Mouse (Mus musculus): ENCODE results near the gene Slc46a1.

Slc46a1 gene

DNA sequence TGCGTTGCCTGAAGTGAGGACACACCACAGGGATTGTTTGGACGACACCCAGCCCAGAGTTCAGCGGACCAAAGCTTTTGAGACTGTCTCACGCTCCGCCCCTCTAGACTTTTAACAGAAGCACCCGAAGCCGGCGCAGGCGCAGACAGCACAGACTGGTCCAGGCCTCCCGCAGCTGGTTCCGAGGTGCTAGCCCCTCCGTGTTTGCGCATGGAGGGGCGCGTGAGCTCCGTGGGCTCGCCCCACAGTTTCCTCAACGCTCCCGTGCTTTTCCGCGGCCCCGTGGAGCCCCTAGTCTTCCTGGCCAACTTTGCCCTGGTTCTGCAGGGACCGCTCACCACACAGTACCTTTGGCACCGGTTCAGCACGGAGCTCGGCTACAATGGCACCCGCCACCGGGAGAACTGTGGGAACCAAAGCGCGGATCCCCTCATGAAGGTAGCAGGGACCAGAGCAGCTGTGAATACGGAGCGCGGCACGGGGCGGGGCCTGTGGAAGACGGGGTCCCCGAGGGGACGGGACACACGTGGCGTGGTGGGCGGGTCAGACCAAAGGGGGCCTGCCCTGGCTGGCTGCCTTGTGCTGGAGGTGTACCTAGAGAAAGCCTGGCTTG is at the start of gene Slc46a1:
TSS of gene Slc46a1 (plus strand) at position 130 of the 613 bp plus-strand sequence.
- DNase-seq (ENCODE audit: low spot score in 2 of 2): peak; percentile 72 to 82

DNA sequence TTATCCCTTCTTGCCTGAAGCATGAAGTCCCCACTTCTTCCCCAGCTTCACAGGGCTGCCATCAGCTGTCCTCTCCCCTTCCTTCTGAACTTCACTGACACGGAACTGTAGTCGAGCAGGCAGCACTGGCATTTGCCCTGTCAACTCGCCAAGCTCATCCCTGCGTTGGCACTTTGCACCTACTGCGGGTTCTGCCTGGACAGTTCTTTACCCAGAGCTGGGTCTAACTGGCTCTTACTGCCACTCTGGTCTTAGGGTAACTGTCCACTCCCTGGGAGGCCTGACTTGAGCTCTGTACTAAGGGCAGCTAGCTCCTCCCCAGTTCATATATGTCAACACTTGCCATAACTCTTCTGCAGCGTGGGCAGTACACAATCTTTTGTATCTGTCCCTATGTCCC is 48.6 kb upstream of the Slc46a1 start:
- no peak for DNase-seq (ENCODE audit: low spot score in 2 of 2)

DNA sequence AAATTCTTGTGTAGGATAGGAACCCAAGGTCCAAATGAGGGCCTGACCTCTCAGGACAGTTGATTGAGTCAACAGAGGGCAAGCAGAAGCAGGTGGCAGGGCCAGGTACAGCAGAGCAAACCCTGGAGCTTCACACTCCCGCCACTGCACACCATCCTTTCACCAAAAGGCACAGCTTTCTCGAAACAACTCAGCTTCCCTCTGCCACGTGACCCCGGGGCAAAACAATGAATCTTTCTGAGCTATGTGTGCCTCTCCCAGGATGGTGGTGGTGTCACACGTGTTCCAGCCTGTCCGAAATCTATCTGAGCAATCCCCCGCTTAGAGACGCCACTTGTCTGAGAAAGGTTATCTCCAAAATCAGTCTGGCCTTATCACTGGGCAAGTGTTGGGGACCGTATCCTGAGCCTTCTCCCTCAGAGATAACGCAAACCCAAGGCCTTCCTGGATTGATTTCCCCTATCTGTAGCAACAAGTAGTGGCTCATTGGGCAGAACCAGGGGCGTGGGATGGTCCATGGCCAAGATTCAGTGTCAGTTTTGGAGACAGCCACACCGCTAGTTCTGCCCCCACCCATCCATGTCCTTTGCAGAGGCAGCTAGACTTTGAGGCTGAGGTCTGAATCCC is 45.1 kb upstream of the Slc46a1 start:
- no peak for DNase-seq (ENCODE audit: low spot score in 2 of 2)

DNA sequence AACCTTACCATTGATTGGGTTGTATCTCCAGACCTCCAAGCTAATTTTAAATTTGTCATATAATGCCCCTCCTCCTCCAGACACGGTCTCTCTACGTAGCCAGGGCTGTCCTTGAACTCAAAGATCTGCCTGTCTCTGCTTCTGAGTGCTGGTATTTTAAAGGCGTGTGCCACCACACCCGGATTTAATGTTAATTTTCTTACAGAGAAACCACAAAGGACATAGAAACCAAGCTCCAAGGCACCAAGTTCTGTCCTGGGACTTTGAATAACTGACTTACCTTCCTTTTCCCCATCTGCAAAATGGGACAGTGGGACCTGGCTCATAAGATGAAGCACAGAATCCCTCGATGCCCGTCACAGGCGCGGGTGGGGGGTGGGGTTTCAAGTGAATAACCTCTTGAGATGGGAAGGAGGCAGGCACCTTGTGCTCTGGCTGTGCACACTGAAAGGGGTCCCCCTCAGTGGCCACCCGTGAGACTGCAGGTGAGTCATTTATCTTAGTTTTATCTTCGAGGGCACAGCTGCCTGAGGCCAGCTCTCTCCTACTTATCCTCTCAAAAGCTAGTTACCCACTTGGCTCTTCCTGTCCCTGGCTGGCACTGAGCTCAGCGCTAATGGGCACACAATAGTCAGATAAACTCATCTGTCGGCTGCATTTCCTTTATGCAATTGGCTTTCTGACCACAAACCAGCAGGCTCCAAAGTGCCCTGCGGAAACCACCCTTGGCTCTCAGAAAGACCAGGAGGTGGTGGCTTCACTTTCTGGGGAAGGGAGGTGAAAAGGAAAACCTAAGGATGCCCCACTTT is 44.1 kb upstream of the Slc46a1 start:
- DNase-seq (ENCODE audit: low spot score in 2 of 2): no peak

DNA sequence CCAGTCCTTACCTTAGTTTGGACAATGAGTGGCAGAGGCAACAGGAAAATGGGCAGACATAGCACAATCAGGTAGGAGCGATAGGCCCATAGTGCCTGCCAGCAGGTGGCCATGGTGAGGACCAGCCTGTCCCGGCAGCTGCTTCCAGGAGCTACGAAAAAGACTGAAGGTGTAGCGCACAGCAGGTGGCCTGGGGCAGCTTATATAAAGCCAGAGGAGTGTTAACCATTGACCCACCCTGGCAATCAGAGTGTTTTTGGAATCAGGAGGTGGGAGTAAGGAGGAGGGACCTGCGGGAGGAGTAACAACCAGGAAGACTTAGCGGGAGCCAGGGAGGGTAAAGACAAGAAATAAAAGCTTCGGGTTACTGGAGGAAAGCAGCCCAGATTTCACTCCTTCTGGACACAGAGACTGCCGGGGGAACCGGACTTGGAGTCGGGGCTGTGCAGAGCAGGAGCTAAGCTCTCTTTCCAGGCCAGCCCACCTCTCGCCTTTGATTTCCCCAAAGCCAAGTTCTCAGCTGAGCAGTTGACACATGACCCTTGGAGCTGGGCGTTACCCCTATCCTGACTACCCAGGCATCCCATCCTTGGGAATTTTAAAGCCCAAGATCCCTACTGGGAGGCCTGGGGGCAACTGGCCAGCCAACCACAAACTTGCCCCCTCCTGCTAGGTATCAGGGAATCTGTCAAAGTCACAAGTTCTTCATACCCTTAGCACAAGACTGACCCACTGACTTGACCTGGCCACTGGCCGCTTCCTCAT is 43.3 kb upstream of the Slc46a1 start, which contains the start of gene Slc13a2:
TSS of gene Slc13a2 (minus strand) at position 163 of the 765 bp plus-strand sequence.
- DNase-seq (ENCODE audit: low spot score in 2 of 2): no peak

DNA sequence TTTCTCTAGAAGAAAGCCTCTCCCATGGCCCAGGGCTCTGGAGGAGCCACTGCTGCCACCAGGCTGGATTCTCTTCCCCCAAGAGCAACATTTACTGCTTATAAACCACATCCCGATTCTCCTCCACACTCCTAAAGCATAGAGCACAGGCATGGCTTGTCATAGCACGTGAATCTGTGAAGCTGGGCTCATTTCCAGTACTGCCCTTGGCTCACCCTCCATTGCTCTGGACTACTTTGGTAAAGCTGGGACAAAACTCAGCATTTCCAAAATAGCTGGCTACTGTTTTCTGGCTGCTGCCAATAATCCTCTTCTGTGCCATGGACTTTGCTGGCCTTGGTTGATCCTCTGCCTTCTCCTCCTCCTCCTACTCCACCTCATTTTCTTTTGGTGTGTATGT is 41.1 kb upstream of the Slc46a1 start:
- peak in 1 of 2 experiments; percentile 30 for DNase-seq (ENCODE audit: low spot score in 2 of 2)

DNA sequence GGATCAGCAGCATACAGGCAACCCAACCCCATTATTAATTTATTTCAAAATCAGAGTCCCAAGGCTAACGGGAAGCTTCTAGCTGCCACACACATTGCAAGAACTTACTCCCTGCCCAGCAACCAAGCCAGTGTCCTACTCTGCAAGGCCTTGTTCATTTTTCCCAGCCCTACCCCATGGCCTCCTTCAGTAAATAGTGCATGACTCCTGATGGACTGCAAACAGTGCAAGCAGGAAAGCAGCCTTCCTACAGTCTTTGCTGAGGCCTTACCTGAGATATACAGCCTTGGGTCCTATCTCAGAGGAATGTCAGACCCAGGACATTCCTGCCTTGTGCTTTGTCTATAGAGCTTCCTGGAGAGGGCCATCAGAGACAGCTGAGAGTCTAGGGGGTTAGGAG is 39.9 kb upstream of the Slc46a1 start:
- DNase-seq (ENCODE audit: low spot score in 2 of 2): no peak

DNA sequence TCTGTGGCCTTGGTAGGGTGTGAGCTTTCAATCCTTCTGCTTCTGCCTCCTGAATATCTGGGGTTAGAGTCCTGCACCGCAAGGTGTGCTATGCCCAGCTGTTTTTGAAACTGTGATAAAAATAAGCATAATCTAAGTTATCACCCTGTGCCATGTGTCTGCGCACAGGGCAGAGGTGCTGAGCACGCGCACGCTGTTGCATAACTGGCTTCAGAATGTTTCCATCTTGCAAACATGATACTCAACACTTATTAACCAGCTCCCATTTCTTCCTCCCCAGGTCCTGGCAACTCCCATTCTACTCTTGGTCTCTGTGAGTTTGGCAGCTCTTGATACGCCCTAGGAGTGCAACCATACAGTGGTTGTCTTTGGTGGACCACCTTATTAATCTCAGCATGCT is 37.8 kb upstream of the Slc46a1 start:
- no peak for DNase-seq (ENCODE audit: low spot score in 2 of 2)

DNA sequence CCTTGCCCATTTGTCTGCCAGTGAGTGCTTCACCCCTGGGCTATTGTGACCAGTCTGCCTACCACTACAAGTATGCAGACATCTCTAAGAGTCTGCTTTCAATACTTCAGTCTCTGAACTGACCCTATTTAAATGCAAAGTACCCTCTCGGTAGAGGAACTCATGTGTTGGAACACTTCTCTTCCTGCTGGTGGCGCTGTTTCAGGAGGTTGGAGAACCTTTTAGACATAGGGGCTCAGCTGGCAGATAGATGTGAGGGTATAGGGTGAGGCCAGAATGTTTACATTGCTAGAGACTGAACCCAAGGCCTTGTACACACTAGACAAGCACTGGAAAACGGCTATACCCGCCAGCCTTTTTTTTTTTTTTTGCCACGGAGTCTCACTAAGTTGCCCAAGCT is 37.2 kb upstream of the Slc46a1 start:
- no peak for DNase-seq (ENCODE audit: low spot score in 2 of 2)

DNA sequence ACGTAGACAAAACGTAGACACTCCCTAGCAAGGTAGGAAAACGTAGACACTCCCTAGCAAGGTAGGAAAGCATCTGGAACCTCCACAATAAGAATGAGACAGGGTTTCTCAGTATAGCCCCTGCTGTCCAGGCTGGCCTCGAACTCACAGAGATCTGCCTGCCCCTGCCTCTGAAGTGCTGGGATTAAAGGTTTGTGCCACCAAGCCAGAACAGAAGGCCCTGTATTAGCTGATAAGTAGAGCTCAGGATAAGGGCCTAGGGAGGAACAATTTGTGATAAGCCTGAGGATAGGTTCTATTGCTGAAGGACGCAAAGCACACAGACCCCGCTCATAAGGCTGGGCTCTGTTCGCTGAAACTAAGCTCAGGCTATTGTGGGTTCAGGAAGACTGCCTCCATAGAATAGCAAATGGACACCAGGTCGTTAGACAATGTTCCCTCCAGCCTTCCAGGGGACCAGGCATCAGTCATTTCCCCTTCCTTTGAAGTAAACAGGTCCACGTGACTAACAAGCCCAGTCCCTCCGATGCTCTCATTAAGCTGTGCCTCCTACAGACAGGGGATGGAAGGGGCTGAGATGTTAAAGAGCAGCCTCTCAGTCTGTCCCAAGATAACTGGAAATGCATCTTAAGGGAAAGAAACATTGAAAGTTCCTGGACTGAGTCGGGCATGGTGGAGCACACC is 35.2 kb upstream of the Slc46a1 start:
- no peak for DNase-seq (ENCODE audit: low spot score in 2 of 2)

DNA sequence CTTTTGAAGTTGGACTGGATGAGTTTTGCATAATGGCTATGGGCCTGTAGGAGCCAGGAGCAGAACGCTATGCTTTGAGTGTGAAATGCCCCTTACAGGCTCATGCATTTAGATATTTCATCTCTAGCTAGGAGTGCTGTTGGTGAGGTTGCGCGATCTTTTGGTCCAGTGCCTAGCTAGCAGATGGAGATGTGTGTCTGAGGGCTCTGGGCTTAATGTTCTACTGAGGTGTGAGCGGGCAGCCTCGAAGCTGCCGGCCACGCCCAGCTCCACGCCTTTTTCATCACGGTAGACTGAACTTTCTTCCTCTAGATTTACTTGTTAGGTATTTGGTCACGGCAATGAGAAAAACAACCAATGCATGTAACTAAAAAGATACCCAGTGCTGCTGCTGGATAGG is 34.3 kb upstream of the Slc46a1 start:
- no peak for DNase-seq (ENCODE audit: low spot score in 2 of 2)

DNA sequence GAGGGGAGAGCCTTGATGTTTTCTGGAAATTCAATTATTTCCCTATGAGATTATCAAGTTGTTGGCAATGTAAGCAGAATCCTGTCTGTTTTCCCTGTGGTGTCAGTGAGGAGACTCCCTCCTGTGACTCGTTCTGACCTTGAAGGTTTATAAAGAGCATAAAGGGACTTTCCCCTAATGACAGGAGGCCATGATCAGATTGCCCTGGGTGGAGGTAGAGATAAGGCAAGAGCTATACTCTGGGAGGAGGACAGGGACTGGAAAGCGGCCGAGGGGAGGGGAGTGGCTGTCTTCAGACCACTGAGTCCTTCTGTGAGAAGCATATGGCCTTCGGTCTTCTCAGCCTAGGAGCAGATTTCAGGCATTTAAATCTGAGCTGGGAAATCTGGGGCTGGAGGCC is 31.4 kb upstream of the Slc46a1 start:
- DNase-seq (ENCODE audit: low spot score in 2 of 2): no peak

DNA sequence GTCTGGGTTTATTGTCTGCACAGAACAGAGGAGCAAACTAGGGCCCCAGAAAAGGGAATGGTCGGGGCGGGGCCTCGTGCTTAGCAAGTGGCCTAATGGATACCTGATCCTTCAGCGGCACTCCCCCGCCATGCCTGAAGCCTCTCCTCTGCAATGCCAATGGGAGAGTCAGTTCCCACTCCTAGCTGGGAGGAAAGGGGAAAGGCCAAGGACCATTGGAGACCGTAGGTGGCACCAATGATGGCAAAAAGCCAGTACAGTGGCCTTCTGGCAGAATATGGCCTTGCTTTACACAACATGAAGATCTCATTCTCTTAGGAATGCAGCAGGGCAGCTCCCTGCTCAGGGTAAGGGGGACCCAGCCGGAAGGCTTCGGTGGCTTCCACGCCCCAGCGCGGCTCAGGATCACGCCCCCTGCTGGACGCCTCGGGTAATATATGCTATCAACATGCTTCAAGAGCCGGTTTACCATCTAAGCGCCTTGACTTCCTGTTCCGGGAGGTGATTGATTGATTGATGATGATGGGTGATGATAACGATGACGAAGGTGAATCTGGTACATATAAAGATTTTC is 29.6 kb upstream of the Slc46a1 start:
- peak in 1 of 2 experiments; percentile 13 for DNase-seq (ENCODE audit: low spot score in 2 of 2)

DNA sequence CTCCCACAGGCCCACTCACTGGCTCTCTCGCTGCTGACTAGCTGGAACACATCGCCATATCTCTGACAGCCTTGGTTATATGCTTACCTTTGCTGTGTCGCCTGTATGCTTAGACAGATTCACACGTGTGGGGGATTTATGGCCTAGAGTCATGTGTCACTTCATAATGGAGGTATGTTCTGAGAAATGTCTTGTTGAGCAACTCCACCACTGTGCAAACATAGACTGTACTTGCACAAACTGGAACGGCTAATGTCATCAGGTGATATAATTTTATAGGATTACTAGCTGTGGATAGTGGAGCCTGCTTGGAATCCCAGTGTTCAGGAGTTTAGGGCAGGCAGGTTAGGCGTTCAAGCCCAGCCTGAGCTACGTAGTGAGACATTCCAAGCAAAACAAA is 28.3 kb upstream of the Slc46a1 start:
- DNase-seq (ENCODE audit: low spot score in 2 of 2): peak; percentile 13 to 27

DNA sequence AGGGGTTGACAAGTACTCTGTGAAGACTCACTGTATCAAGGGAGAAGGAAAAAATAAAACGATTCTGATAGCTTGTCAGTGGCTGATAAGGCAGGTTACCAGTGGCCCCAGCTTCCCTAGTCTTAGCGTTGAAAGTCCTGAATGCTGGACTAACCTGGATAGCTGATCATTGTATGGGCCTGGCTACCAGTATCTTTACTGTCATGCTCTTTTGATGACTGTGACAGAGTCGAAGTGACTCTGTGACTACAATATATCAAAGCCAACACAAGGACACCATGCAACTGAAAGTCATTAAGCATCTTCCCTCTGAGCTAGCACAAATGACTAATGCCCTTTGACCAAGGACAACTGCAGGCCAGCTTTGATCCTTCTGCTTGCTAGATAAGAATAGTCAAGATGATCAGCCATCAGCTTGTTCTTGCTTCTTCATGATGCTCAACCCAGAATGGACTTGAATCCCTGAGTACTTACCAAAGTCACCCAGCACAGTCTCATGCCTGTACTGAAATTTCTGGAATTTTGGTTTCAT is 27.0 kb upstream of the Slc46a1 start:
- no peak for DNase-seq (ENCODE audit: low spot score in 2 of 2)

DNA sequence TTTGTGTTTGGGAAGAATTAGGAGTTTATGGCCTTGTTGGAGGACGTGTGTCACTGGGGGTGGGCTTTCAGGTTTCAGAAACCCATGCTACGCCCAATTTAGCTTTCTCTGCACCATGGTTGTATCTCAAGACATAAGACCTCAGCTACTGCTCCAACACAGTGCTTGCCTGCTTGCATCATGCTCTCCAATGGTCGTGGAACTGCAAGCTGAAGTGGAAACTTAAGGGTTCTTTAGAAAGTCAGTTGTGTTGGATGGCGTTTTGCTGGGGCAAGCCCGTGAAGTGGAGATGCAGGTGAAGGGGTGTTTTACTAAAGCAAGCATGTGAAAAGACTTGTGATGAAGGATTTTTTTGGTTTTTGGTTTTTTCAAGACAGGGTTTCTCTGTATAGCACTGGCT is 22.4 kb upstream of the Slc46a1 start:
- DNase-seq (ENCODE audit: low spot score in 2 of 2): no peak

DNA sequence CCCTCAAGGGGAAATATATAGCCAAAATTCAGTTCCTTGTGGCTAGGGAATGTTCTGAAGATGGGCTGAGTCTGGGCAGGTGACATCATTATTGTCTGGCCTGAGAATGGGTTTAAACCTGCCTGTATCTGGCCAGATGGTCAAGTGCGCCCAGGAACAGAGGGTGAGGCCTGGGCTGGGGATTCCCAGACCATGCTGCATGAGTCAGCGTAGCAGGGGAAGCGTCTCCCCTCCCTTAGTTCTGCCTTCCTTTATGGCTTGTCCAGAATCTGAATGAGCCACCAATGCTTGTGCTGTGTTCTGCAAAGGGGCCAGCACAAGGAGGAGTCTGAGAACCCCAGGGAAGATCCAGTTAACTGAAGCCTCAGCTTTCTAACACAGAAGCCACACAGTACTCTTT is 18.3 kb upstream of the Slc46a1 start:
- no peak for DNase-seq (ENCODE audit: low spot score in 2 of 2)

DNA sequence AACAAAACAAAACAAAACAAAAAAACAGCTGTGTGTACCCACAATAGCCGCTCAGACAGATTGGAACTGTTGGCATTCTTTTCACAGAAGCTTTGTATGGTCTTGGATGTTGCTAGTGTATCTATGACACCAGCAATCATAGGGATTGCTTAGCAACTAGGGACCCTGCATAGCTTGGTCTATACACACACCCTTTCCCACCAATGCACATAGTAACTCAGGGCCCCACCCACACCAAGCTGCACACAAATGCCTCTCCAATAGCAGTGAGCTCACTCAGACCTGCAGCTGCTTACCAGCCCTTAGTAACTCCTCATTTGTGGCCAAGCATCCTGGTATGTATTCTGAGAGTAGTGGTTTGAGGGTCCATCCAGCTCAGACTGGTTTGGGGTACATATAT is 17.3 kb upstream of the Slc46a1 start:
- no peak for DNase-seq (ENCODE audit: low spot score in 2 of 2)

DNA sequence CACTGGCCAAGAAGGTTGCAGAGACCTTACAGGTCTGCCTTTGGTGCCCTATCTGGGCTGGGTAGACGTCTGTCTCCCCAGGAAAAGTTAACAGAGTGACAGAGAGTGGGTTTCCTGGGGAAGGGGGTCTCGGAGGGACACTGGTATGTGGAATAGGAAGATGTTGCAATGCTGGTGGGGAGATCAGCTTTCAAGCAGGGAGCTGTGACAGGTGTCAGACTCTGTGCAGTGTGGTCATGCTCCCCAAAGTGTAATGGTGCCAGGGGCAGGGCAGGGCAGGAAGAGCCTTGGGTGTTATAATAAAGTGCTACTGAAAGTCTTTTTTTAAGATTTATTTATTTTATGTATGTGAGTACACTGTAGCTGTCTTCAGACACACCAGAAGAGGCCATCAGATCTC is 15.2 kb upstream of the Slc46a1 start:
- no peak for DNase-seq (ENCODE audit: low spot score in 2 of 2)

DNA sequence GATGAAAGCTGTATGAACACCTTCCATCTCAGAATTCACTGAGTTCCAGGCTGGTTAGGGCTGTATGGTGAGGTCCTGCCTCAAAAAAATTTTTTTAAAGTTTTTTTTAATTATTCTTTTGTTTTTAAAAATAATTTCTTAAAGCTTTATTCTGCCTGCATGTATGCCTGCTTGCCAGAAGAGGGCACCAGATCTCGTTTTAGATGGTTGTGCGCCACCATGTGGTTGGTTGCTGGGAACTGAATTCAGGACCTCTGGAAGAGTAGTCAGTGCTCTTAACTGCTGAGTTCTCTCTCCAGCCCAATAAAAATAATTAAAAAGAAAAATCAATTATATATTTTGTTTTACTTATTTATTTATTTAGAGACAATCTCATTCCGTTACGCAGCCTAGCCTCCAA is 11.8 kb upstream of the Slc46a1 start:
- DNase-seq (ENCODE audit: low spot score in 2 of 2): peak; percentile 35 to 66

DNA sequence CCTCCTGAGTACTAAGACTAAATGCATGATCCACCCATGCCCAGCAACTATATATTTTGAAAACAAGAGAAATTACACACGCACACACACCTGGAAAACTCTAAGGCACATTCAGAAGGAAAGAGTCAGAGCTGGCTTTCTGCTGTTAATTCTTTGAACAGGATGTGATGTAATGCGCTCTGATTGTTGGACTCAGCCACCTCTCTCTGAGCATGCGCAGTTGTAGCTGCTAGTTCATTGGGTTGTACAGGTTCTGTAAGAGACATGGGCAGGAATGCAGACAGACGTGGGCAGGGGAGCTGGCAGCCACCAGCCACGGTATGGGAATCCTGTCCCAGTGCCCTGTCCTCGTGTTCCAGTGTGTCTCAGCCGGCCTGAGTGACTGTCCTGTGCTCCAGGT is 11.2 kb upstream of the Slc46a1 start:
- DNase-seq (ENCODE audit: low spot score in 2 of 2): no peak

Data from urinary bladder, postnatal 36 days (tissue).